Mouse (Mus musculus) lung, adult 2 months (tissue): ENCODE results near the gene Sox15.

ENCODE experiments used
- CTCF ChIP-seq: fragments of 200-500 bp; IDR thresholded peaks from 2 replicates; pipeline ENCODE4 v1.5.1; 2011; ENCODE audit warnings: mild to moderate bottlenecking, low read length, control low read depth; ENCODE audit not compliant: insufficient read depth
- POLR2A ChIP-seq: fragments of 200-500 bp; IDR thresholded peaks from 2 replicates; pipeline ENCODE4 v1.6.1; 2011; ENCODE audit warnings: low read depth, mild to moderate bottlenecking, control low read depth, low read length, borderline replicate concordance; ENCODE audit errors: extremely low read depth

- TF ChIP-seq CTCF (no peak), POLR2A (no peak)
These were observed 21.8 kb upstream of the Sox15 start for GRCm38 (mm10) chr11:69633128-69633866.
